Mouse (Mus musculus) neutrophil, adult 59 days (primary cell): Measurements from ENCODE around the gene Ip6k3. TPM values are rescaled to one million over a fixed set of nuclear protein-coding genes. Genes with fewer than 3 reads are reported as not detected.

Source experiments
- total RNA-seq, 2 experiments: library from RNA; stranded (reverse); gene quantifications; 1 replicate in 1 of 2; 2 replicates in 1 of 2; pipeline ENCODE4 v1.2.4; 2023

The Ip6k3 gene
- total RNA-seq: under 1 TPM; 0.33 to 0.73 TPM

DNA sequence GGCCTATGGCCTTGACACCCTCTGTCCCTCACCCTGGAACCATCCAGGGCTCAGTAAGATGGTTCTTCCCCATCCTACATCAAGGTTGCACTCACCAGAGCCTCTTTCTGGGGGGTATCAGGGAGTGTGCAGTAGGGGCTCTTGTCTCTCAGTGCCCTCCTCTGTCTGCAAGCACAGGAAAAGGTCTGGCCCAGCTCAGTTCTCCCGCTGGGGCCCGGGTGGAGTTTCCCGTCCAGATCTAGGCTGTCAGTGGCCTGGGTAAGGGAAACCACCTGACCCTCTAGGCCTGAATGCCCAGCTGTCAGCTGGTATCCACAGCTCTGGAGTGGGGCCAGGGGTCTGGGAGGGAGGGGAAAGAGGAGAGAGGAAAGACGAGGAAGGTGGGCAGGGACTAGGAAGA, at the start of gene Ip6k3:
Ip6k3 (minus strand) TSS at position 251 of the 400 bp plus-strand sequence.

DNA sequence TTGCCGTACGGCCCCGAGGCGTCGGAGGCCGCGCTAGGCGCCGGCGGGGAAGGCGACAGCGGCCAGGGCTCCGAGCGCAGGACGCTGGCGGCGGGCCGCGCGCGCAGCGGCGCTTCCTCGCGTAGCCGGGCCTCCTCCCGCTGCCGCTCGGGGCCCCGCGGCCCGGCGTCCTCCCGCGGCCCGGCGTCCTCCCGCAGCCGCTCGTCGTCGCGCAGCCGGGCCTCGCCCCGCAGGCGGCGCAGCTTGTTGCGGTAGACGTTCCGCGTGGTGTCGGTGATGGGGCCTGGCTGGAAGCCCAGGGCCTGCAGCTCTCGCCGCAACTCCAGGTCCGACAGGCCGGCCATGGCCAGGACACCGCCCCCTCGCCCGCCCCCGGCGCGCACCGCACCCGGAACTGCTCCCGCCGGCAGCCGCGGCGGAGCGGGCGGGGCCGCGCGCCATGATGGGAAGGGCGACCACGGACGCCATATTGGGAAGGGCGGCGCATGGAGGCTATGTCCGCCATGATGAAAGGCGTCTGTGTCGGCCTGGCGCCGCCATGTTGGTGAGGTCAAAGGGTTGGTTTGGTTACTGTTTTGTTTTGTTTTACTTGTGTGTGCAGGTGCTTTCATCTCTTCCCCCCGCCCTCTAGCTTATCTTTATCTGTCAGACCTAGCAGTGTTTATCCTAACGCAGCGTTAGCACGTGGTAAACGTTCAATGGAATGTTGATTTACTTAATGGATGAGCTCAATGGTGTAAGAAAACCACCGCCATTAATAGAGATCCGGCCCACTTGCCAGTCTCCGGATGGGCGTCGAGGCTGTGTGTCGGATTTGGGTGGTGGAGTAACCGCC, 36.7 kb upstream of the Ip6k3 start, which contains the start of gene Lemd2:
Lemd2 (minus strand) TSS at position 395 of the 835 bp plus-strand sequence.

DNA sequence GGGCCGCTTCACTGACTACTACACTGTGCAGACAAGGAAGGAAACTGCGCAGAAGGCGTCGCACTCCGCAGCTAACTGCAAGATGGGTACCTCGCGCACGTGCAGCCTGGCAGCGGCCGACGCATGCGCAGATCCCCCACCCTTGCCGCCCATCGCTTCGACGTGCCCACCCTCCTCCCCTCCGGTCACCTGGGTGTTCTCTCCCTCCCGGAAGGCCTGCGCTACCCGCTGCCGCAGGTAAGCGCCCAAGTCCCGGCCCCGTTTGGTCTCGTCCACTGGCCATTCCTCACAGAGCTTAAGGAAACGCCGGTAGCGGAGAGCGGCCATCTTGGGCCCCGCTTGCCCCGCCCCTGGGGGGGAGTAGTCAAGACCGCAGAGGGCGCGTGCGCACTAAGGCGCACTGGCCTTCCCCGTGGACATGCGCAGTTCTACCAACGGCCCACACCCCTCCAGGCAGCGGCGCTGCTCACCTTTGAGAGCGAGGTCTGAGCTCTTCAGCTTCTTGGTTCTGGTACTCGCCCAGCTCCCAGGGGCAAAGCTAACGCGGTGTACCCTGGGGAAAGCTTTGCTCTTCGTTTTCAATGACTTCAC, 33.9 kb downstream of the Ip6k3 start, which contains the start of gene Uqcc2:
Uqcc2 (minus strand) TSS at position 366 of the 591 bp plus-strand sequence.

Other genes starting within 250 kb of the Ip6k3 start
- 10 to 100 TPM; 63.4 to 68.4 TPM for gene Phf1, start 234.7 kb downstream of the Ip6k3 start, total RNA-seq
- gene Cuta, start 228.2 kb downstream of the Ip6k3 start, total RNA-seq: 10 to 100 TPM; 57.1 to 73.2 TPM
- gene Syngap1, start 226.5 kb downstream of the Ip6k3 start, total RNA-seq: 1 to 10 TPM; 2.3 to 2.6 TPM
- 10 to 100 TPM; 10.5 to 14.8 TPM for gene Zbtb9, start 194.6 kb downstream of the Ip6k3 start, total RNA-seq
- 10 to 100 TPM; 71.5 to 74.4 TPM for gene Bak1, start 138.8 kb downstream of the Ip6k3 start, total RNA-seq
- 1 to 10 TPM; 5.9 to 8.3 TPM for gene Itpr3, start 110.5 kb downstream of the Ip6k3 start, total RNA-seq
- gene Uqcc2, start 33.9 kb downstream of the Ip6k3 start, total RNA-seq: 10 to 100 TPM; 33.5 to 34.5 TPM
- gene Lemd2, start 36.7 kb upstream of the Ip6k3 start, total RNA-seq: 10 to 100 TPM; 39.4 to 50.7 TPM